Mouse (Mus musculus) kidney, embryonic 16.5 days (tissue): Measurements from ENCODE around the gene P4ha2. TPM values are rescaled to one million over a fixed set of nuclear protein-coding genes. Genes with fewer than 3 reads are reported as not detected.

ENCODE experiments used
- ATAC-seq: fragments of 200-750 bp; cut with Nextera tagmentation; 2 replicates; pipeline ENCODE4 v1.8.0; 2017; ENCODE audit warnings: moderate TSS enrichment; ENCODE audit not compliant: low FRiP score, low TSS enrichment
- H3K27ac ChIP-seq: fragments of 300-500 bp; sonication (generic); 2 replicates; pipeline ENCODE4 v1.5.1; 2014; ENCODE audit warnings: low read length
- H3K27me3 ChIP-seq: fragments of 300-500 bp; sonication (generic); 2 replicates; pipeline ENCODE4 v1.6.1; 2014; ENCODE audit warnings: low read length, control low read depth, mixed read lengths; ENCODE audit not compliant: insufficient read depth
- H3K36me3 ChIP-seq: fragments of 300-500 bp; sonication (generic); 2 replicates; pipeline ENCODE4 v1.6.1; 2014; ENCODE audit warnings: low read length, control low read depth, mixed read lengths; ENCODE audit not compliant: insufficient read depth
- H3K4me1 ChIP-seq: fragments of 300-500 bp; sonication (generic); 2 replicates; pipeline ENCODE4 v1.6.1; 2014; ENCODE audit warnings: low read length, control low read depth, mixed read lengths; ENCODE audit not compliant: insufficient read depth
- H3K4me2 ChIP-seq: fragments of 300-500 bp; sonication (generic); replicated peaks from 2 replicates; pipeline ENCODE4 v1.6.1; 2014; ENCODE audit warnings: low read depth, low read length
- H3K4me3 ChIP-seq: fragments of 300-500 bp; sonication (generic); 2 replicates; pipeline ENCODE4 v1.5.1; 2014; ENCODE audit warnings: mild to moderate bottlenecking, low read length
- H3K9ac ChIP-seq: fragments of 300-500 bp; sonication (generic); replicated peaks from 2 replicates; pipeline ENCODE4 v1.6.1; 2014; ENCODE audit warnings: low read length
- H3K9me3 ChIP-seq: fragments of 300-500 bp; sonication (generic); 2 replicates; pipeline ENCODE4 v1.6.1; 2016; ENCODE audit warnings: low read length, control low read depth
- WGBS: fragments of 180-500 bp; shearing (Covaris S2); extraction: QIAGEN DNeasy Blood & Tissue Kit; methylation state at CpG from one replicate; pipeline ENCODE4 v1.1.7; 2014; 5-methylcytosine and 5-hydroxymethylcytosine counted together
- polyA plus RNA-seq: library from polyadenylated mRNA; unstranded; fragments of >200 nt; fragmentation: Nextera tagmentation; extraction: Ambion mirVana; gene quantifications from 2 replicates; pipeline ENCODE4 v1.2.1, GENCODE M21; 2015

Gene P4ha2
- polyA plus RNA-seq, 1 experiment from 2014 or later, result 43.0 TPM

DNA sequence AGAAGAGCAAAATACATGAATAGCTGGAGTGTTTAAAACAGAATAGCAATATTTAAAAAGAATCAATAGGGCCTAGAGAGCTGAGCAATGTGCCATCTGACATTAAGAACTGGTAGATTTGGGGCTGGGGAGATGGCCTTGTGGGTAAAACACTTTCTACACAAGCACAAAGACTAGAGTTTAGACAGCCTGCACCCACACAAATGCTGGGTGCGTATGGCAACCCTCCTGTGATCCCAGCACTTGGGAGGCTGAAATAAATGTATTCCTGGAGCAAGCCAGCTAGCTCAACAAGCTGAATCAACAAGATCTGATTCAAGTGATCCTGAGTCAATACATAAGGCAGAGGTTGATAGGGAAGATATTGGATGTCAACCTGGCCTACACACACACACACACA, 14.9 kb upstream of the P4ha2 start:
- no peak for ATAC-seq
- no peaks in the 10 kb centered on the region for H3K27me3 ChIP-seq
- H3K9me3 ChIP-seq, result no peaks in the 10 kb centered on the region; the same call in 1 of the 2 replicates
- WGBS, result 96% methylated on average over 1 of the region's 1 CpGs
- H3K9ac ChIP-seq, result no peak overlapping the region
- no peaks in the 10 kb centered on the region for H3K36me3 ChIP-seq
- H3K4me3 ChIP-seq, result no peak overlapping the region
- H3K4me1 ChIP-seq, result 0 out of 2 replicates have a peak, but pooled peaks cover 3% of the 10 kb centered on the region
- H3K4me2 ChIP-seq, result no peak overlapping the region
- no peak overlapping the region for H3K27ac ChIP-seq

- Histone ChIP-seq H3K9ac (no peak overlapping the region), H3K27me3 (no peaks in the 10 kb centered on the region), H3K4me2 (no peak overlapping the region), H3K27ac (no peak overlapping the region), H3K4me1 (no peaks in the 10 kb centered on the region), H3K9me3 (no peaks in the 10 kb centered on the region; the same call in 1 of the 2 replicates), H3K36me3 (no peaks in the 10 kb centered on the region), H3K4me3 (no peak overlapping the region)
- WGBS, result 65% methylated on average over 5 of the region's 5 CpGs
- no peak for ATAC-seq
Measured at GRCm38 (mm10) chr11:54085816-54086215, 14.1 kb upstream of the P4ha2 start.

- H3K27me3 ChIP-seq, result no peaks in the 10 kb centered on the region
- no peak overlapping the region for H3K4me3 ChIP-seq
- WGBS, result 78% methylated on average over 7 of the region's 7 CpGs
- H3K4me1 ChIP-seq, result peaks cover 8% of the 10 kb centered on the region; the same call in 1 of the 2 replicates
- no peak overlapping the region for H3K27ac ChIP-seq
- no peaks in the 10 kb centered on the region; the same call in 1 of the 2 replicates for H3K9me3 ChIP-seq
- no peak overlapping the region for H3K4me2 ChIP-seq
- no peak for ATAC-seq
- no peaks in the 10 kb centered on the region for H3K36me3 ChIP-seq
- H3K9ac ChIP-seq, result no peak overlapping the region
Measured at GRCm38 (mm10) chr11:54088253-54088946, 11.5 kb upstream of the P4ha2 start.

GRCm38 (mm10) chr11:54088947-54089317, 11.0 kb upstream of the P4ha2 start:
- no peak overlapping the region for H3K27ac ChIP-seq
- no peak overlapping the region for H3K9ac ChIP-seq
- H3K4me1 ChIP-seq, result peaks cover 8% of the 10 kb centered on the region; the same call in 1 of the 2 replicates
- H3K4me3 ChIP-seq, result no peak overlapping the region
- no peaks in the 10 kb centered on the region for H3K36me3 ChIP-seq
- peak; percentile 65 for ATAC-seq
- H3K27me3 ChIP-seq, result no peaks in the 10 kb centered on the region
- H3K4me2 ChIP-seq, result no peak overlapping the region
- WGBS, result 51% methylated on average over 5 of the region's 5 CpGs
- H3K9me3 ChIP-seq, result no peaks in the 10 kb centered on the region; the same call in 1 of the 2 replicates

DNA sequence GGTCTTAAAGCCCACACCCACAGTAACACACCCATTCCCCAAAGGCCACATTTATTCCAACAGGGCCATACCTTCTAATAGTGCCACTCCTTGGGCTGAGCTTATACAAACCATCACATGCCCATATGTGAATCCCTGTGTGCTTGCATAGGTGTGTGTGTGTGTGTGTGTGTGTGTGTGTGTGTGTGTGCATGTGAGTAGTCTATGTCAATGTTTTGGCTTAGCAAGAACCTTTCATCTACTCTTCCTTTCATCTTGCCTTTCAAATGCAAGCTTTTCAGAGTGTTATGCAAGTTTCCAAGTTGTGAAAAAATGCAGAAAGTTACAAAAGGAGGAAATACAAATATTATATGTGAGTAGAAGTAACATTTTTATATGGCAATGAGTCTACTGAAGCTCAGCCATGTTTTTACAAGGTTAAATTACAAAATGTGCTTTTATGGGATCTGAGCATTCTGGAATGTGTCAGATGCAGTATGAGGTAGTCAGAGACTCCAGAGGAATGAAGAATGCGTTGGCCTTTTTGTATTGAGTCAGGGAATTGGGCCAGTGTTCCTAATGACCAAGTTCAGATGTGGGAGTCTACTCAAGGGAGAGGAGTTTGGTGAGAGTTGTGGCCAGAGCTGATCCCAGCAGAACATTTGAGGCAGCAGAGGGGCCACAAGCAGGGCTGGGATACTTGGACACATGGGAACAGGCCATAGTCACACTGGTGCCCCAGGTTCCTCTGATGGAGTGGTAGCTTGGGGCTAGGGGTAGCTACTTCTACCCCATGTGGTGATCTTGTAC, 9.6 kb upstream of the P4ha2 start:
- Histone ChIP-seq H3K4me3 (no peak overlapping the region), H3K4me2 (no peak overlapping the region), H3K9me3 (no peaks in the 10 kb centered on the region; the same call in 1 of the 2 replicates), H3K27ac (no peak overlapping the region), H3K4me1 (peaks cover 8% of the 10 kb centered on the region; the same call in 1 of the 2 replicates), H3K36me3 (no peaks in the 10 kb centered on the region), H3K27me3 (no peaks in the 10 kb centered on the region), H3K9ac (no peak overlapping the region)
- no peak for ATAC-seq
- WGBS, result 75% methylated on average over 1 of the region's 1 CpGs

- Histone ChIP-seq H3K4me1 (peaks cover 8% of the 10 kb centered on the region; the same call in 1 of the 2 replicates), H3K27me3 (no peaks in the 10 kb centered on the region), H3K9ac (no peak overlapping the region), H3K27ac (no peak overlapping the region), H3K4me3 (no peak overlapping the region), H3K9me3 (no peaks in the 10 kb centered on the region), H3K4me2 (no peak overlapping the region), H3K36me3 (no peaks in the 10 kb centered on the region)
- 55% methylated on average over 8 of the region's 8 CpGs for WGBS
- no peak for ATAC-seq
Measured at GRCm38 (mm10) chr11:54091726-54092125, 8.2 kb upstream of the P4ha2 start.

- Histone ChIP-seq H3K9ac (no peak overlapping the region), H3K36me3 (no peaks in the 10 kb centered on the region), H3K9me3 (no peaks in the 10 kb centered on the region), H3K4me1 (peaks cover 8% of the 10 kb centered on the region; the same call in 1 of the 2 replicates), H3K4me3 (no peak overlapping the region), H3K27ac (no peak overlapping the region), H3K4me2 (no peak overlapping the region), H3K27me3 (no peaks in the 10 kb centered on the region)
- WGBS, result 51% methylated on average over 7 of the region's 7 CpGs
- ATAC-seq, result no peak
Measured at GRCm38 (mm10) chr11:54092188-54092587, 7.7 kb upstream of the P4ha2 start.

DNA sequence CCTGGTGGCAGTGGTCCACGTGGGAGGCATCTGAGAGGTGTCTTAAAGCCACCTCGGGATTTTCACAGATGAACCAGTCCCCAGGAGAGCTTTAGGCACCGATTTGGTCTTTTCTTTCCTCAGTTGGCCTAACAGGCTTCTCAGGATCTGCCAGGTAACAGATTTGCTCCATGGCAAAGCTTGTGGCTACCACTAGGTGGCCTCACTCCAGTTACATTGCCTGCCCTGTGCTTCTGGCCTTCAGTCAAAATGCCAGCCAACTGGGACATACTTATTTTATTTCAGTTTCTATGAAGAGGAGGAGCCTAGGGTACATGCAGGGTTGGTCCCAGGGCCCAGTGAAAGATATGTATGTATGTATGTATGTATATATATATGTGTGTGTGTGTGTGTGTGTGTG, 6.9 kb upstream of the P4ha2 start:
- ATAC-seq, result no peak

GRCm38 (mm10) chr11:54100692-54101591, 1.0 kb downstream of the P4ha2 start:
- ATAC-seq, result peak; percentile 92
- Histone ChIP-seq H3K27me3 (no peaks in the 10 kb centered on the region), H3K4me3 (peak overlapping the region; percentile 74), H3K9ac (peak overlapping the region; percentile 70), H3K27ac (no peak overlapping the region), H3K9me3 (no peaks in the 10 kb centered on the region), H3K4me1 (peaks cover 19% of the 10 kb centered on the region), H3K36me3 (no peaks in the 10 kb centered on the region), H3K4me2 (peak overlapping the region; percentile 87)
- under 1% methylated on average over 77 of the region's 83 CpGs for WGBS

More for the DNA sequence above, 6.9 kb upstream of the P4ha2 start:
- Histone ChIP-seq H3K27ac (no peak overlapping the region), H3K36me3 (no peaks in the 10 kb centered on the region), H3K9me3 (no peaks in the 10 kb centered on the region), H3K27me3 (no peaks in the 10 kb centered on the region), H3K4me1 (peaks cover 8% of the 10 kb centered on the region; the same call in 1 of the 2 replicates), H3K9ac (no peak overlapping the region), H3K4me2 (no peak overlapping the region), H3K4me3 (no peak overlapping the region)
- WGBS, result 6% methylated on average over 3 of the region's 3 CpGs
